Mouse (Mus musculus) megakaryocyte-erythroid progenitor cell, adult 5 weeks (primary cell): ENCODE measurements around the gene Gpx8. TPM values are rescaled to one million over a fixed set of nuclear protein-coding genes. Genes with fewer than 3 reads are reported as not detected.

Experiments used
- polyA plus RNA-seq: library from polyadenylated mRNA; stranded (reverse); fragments of >175 nt; gene quantifications from 2 replicates; pipeline ENCODE4 v1.2.3, GENCODE M21; 2012

The Gpx8 gene
- polyA plus RNA-seq = 0.27 TPM in 1 of 2 replicates, not detected in the other

GRCm38 (mm10) chr13:113046211-113046883, at the start of gene Gpx8:
Gpx8 (minus strand) TSS chr13:113046410.

GRCm38 (mm10) chr13:113034950-113035421, 11.2 kb downstream of the Gpx8 start, which contains the start of gene Cdc20b:
Cdc20b (plus strand) TSS chr13:113035111.

GRCm38 (mm10) chr13:112993531-112994152, 52.6 kb downstream of the Gpx8 start, which contains the start of gene Mcidas:
Mcidas (plus strand) TSS chr13:112993845.

Other genes with a start within 250 kb of the Gpx8 start
- gene Plpp1, start 245.6 kb downstream of the Gpx8 start, polyA plus RNA-seq = 2.0 and 2.4 TPM in 2 replicates
- gene Mtrex, start 119.0 kb downstream of the Gpx8 start, polyA plus RNA-seq = 3.0 and 3.6 TPM in 2 replicates
- 6.2 and 6.3 TPM in 2 replicates for gene Dhx29, start 119.0 kb downstream of the Gpx8 start, polyA plus RNA-seq
- gene Ccno, start 58.6 kb downstream of the Gpx8 start, polyA plus RNA-seq = 8.7 and 10.1 TPM in 2 replicates
- gene Mcidas, start 52.6 kb downstream of the Gpx8 start, polyA plus RNA-seq = not detected in 2 replicates
- gene Cdc20b, start 11.3 kb downstream of the Gpx8 start, polyA plus RNA-seq = not detected in 2 replicates
- 0.56 and 0.62 TPM in 2 replicates for gene Gzma, start 54.6 kb upstream of the Gpx8 start, polyA plus RNA-seq
- gene Esm1, start 163.2 kb upstream of the Gpx8 start, polyA plus RNA-seq = 0.06 and 0.08 TPM in 2 replicates
- not detected in 2 replicates for gene Gzmk, start 179.5 kb upstream of the Gpx8 start, polyA plus RNA-seq
- not detected in 2 replicates for gene BC067074, start 246.7 kb upstream of the Gpx8 start, polyA plus RNA-seq